Mouse (Mus musculus) heart, adult 11 months (tissue): ENCODE data around the gene Pip5k1b.
A peak's percentile ranks its signal among the peaks of the same experiment; 100 is the strongest.

Experiments
- DNase-seq: peaks from one replicate; pipeline ENCODE4 v3.0.0; 2022

The Pip5k1b gene

GRCm38 (mm10) chr19:24469216-24469615 lies 86.5 kb downstream of the Pip5k1b start:
- no peak for DNase-seq

GRCm38 (mm10) chr19:24468616-24469015 lies 87.1 kb downstream of the Pip5k1b start:
- no peak for DNase-seq

DNA sequence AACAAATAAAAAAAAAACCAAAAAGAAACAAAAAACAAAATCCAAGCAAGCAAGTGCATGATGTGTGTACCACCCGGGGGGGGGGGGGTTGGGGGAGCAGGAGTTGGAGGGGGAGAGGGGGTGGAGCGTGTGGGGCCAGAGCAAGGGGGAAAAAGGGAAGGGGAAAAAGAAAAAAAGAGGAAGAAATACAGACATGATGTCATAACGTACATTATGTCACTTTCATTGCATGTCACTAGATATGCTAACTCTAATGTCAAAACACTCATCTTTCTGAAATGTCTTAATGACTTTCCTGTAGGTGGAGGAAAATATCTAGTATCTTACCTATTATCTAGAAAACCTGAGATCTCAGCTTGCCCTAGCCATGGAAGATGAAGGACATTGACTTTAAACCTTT lies 92.7 kb downstream of the Pip5k1b start:
- no peak for DNase-seq

DNA sequence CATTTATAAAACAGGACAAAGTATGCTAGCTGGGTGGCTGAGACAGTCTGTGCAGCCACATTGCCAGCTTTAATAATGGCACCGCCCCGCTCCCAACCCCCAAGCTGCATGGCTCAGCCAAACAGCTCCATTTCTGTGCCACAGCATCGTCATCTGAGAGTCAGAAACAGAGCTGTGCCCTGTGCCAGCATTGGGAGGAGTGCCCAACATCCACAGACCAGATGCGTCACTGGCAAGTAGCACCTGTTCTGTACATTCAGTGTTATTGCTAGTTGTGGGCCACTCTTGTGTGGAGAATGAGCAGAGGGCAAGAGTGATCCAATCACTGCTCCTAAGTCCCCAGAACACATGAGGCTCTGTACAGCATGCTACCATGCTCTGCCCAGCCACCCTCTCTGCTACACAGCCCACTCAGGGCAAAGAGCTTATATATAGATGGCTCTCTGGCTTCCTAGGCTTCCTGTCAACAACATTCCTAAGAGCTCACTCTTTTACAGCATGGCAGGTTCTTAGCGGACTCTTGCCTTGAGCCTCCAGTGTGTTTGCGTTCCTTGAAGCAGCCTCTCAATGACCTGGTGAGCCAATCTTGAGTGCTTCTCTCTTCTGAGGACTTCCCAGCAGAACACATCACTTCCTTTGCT lies 99.0 kb downstream of the Pip5k1b start:
- peak; percentile 88 for DNase-seq

DNA sequence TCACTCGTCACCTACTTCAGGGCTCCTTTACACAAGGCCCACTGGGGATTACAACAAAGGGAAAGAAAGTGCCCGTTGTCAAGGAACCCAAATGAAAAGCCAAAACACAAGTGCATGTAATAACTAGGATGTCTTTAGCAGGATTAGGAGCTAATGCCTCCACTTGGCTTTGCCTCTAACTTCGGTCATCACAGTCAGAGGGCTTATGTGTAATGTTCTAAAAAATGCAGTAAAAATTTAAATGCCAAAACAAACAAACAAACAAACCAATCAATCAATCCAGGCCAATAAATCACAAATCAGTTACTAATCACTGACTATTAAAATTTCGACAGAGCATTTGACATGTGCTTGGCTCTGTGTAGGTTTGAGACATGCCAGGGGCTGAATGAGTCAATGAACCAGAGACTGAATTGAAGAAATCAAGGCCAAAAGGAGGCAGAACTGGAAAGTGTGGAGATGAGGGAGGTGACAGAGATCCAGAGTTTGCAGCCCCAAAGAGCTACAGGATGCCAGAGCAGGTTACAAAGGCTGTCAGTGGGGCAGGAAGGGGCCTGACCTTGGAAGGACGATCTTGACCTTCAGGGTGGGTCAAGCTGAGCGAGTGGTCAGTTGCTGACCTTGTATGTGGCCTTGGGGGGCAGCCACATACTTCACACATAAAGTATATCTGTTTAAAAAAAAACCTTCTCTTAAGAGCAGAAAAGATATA lies 100.3 kb downstream of the Pip5k1b start:
- DNase-seq = peak; percentile 54

- DNase-seq = peak; percentile 72
Observed at GRCm38 (mm10) chr19:24454451-24454850, 101.2 kb downstream of the Pip5k1b start.

- DNase-seq = peak; percentile 72
Observed at GRCm38 (mm10) chr19:24453379-24453778, 102.3 kb downstream of the Pip5k1b start.

- DNase-seq = peak; percentile 83
Observed at GRCm38 (mm10) chr19:24452441-24452898, 103.2 kb downstream of the Pip5k1b start.

- DNase-seq = peak; percentile 51
Observed at GRCm38 (mm10) chr19:24451626-24452025, 104.0 kb downstream of the Pip5k1b start.

DNA sequence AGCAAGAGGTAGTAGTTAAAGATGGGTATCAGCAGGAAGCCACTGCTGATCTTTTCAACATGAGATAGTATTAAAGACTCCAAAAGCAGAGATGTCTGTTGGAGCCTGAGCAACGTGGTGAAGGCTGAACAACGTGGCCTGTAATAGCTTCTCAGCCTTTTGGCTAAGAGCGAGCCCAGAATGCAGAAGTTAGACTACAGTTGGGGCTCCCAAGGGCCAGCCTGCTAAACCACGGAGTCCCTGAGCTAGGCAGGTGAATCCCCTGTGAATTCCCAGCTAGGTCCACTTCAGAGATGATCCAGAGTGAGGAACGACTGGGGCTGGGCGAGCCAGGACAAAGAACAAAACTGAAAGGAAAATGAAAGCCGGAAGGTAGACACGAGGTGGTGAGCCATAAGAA lies 104.9 kb downstream of the Pip5k1b start:
- DNase-seq = peak; percentile 68

- peak; percentile 11 for DNase-seq
Observed at GRCm38 (mm10) chr19:24444322-24444721, 111.3 kb downstream of the Pip5k1b start.

DNA sequence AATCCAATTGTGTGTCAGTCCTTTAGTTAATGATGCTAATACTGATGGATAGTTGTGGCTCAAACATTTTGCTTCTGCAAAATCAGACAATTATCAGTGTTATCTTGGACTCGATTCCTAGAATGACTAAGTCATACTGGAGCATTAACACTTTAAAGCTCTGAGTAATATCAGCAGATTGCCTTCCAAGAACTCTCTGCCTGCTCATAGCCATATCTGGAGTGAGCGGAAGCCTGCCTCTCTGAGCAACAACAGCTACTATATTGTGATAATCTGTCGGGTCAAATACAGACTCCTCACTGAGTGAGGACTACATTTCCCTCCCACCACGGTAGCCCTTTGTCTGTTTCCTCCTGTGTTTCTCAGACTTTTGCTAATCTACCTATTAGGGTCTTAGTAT lies 116.0 kb downstream of the Pip5k1b start:
- DNase-seq = no peak

- no peak for DNase-seq
Observed at GRCm38 (mm10) chr19:24434291-24434690, 121.4 kb downstream of the Pip5k1b start.

DNA sequence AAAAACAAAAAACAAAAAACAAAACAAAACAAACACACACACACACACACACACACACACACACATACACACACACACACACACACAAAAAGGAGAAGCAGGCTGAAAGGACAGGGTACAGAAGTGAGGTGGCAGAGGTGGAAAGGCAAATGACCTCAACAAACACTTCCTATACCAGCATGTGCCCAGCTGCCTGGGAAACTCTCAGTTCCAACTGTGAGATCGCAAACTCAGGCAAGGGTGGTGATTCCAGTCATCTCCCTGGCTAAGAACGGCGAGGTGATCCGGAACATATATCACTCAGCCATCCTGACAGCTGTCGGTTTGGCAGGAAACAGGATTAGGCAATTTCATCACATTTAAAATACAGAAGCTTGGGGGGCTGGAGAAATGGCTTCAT lies 123.2 kb downstream of the Pip5k1b start:
- DNase-seq = peak; percentile 77

GRCm38 (mm10) chr19:24431381-24431780 lies 124.3 kb downstream of the Pip5k1b start:
- DNase-seq = peak; percentile 57

- DNase-seq = peak; percentile 53
Observed at GRCm38 (mm10) chr19:24428011-24428410, 127.7 kb downstream of the Pip5k1b start.

GRCm38 (mm10) chr19:24427258-24427657 lies 128.4 kb downstream of the Pip5k1b start:
- DNase-seq = peak; percentile 66

DNA sequence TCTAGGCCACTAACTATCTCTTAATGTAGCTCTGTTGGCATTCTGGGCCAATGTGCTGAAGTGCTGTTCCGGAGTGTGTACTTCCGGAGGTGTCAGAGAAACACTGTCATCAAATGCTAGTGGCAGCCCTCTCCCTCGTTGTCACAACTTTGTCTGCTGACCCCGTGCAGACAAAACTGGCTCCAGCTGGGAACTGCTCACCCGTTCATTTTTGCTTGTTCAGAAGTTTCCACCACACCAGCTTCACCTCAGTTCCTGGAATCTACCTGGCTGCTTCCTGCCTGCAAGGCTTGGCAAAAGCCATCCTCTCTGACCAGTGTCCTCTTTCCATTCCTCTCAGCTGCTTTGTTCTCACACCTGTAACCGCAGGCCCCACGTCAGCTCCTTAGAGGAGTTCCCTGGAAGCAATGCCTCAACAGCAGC lies 128.9 kb downstream of the Pip5k1b start:
- DNase-seq = peak; percentile 94

GRCm38 (mm10) chr19:24418030-24418429 lies 137.6 kb downstream of the Pip5k1b start:
- no peak for DNase-seq

- no peak for DNase-seq
Observed at GRCm38 (mm10) chr19:24417659-24418004, 138.0 kb downstream of the Pip5k1b start.

DNA sequence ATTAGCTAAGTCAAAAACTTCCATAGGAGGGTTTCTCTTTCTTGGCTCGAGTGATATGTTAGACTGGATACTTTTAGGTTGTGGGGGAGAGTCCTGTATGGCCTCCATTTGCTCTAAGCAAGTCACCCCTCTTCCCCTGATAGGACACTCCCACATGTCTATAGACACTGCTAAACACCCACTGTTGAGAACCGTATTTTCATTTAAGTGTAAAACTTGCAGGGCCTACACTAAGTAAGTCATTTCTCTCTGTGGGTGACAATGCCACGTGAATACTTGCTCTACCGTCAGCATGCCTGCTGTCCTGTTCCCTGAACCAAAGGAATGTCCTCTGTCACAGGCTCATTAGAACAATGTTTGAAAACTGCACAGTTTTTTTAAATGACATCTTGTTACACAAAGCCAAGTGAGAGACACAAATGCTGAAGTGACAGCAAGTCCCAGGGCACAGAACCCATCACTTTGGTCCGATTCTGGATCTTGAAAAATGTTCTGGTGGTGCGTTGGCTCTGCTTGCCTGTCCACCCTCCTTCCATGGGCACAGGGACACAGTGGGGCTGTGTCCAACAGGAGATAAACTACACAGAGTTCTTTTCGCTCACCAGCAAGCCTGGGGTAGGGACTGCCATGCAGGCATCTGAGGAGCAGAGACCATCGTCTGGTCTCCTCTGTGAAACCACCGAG lies 138.6 kb downstream of the Pip5k1b start:
- peak; percentile 68 for DNase-seq

- peak; percentile 71 for DNase-seq
Observed at GRCm38 (mm10) chr19:24415778-24416621, 139.7 kb downstream of the Pip5k1b start.
